Comparison of ENCODE assay signal across 17 mouse cellular contexts in genomic region chr11:85737227-85737626, GRCm38 (mm10).
DNase-seq lines count a peak whose midpoint lies in the region; ATAC-seq and TF ChIP-seq lines count a peak whose summit lies in the region.
"Had no signal": no experiment of that assay in that cellular context is flagged by ENCODE, and none has a peak within 500 bp of the region (broad histone marks: within the 10 kb centered on the region; RNA-seq: fewer than 3 reads in every experiment).

No protein-coding gene starts in this region.

- no peak overlapping the region for H3K4me2 ChIP-seq in intestine, embryonic 14.5 days (ENCODE audit: low read length)
- no peak overlapping the region for H3K4me2 ChIP-seq in intestine, postnatal 0 days (replicated peaks; ENCODE audit: low read depth)
- no peak overlapping the region for H3K4me2 ChIP-seq in lung, postnatal 0 days (replicated peaks; ENCODE audit: low read depth, low read length)
- H3K4me2 ChIP-seq in intestine, embryonic 16.5 days (ENCODE audit: low read depth, low read length): no peak overlapping the region
- H3K4me2 ChIP-seq: forebrain, embryonic 13.5 days; hindbrain, embryonic 15.5 days; liver, embryonic 13.5 days had no signal

- peak overlapping the region; percentile 44 for H3K27ac ChIP-seq in intestine, embryonic 14.5 days (ENCODE audit: low read depth)
- H3K27ac ChIP-seq in intestine, postnatal 0 days (ENCODE audit: low read depth, low read length): no peak overlapping the region
- H3K27ac ChIP-seq in lung, postnatal 0 days (ENCODE audit: low read length): peak overlapping the region; percentile 81
- H3K27ac ChIP-seq in intestine, embryonic 16.5 days (ENCODE audit: low read length): no peak overlapping the region
- H3K27ac ChIP-seq: forebrain, embryonic 13.5 days; hindbrain, embryonic 15.5 days; liver, embryonic 13.5 days had no signal

- H3K27me3 ChIP-seq in intestine, embryonic 14.5 days (replicated peaks; ENCODE audit: control insufficient read depth, insufficient read depth, low read length): no peaks in the 10 kb centered on the region
- no peaks in the 10 kb centered on the region for H3K27me3 ChIP-seq in intestine, postnatal 0 days (replicated peaks; ENCODE audit: control insufficient read depth, insufficient read depth, low read length)
- H3K27me3 ChIP-seq in lung, postnatal 0 days (replicated peaks; ENCODE audit: insufficient read depth, low read length): no peaks in the 10 kb centered on the region
- H3K27me3 ChIP-seq in intestine, embryonic 16.5 days (replicated peaks; ENCODE audit: control insufficient read depth, insufficient read depth, low read length): 0 out of 2 replicates have a peak, but pooled peaks cover 3% of the 10 kb centered on the region
- H3K27me3 ChIP-seq: hindbrain, embryonic 15.5 days had no signal

- H3K9ac ChIP-seq in intestine, embryonic 14.5 days (ENCODE audit: low read length): no peak overlapping the region
- no peak overlapping the region for H3K9ac ChIP-seq in intestine, postnatal 0 days (ENCODE audit: low read depth, low read length)
- H3K9ac ChIP-seq in lung, postnatal 0 days (replicated peaks; ENCODE audit: low read depth): no peak overlapping the region
- H3K9ac ChIP-seq in intestine, embryonic 16.5 days (ENCODE audit: low read depth, low read length): no peak overlapping the region
- H3K9ac ChIP-seq: forebrain, embryonic 13.5 days; hindbrain, embryonic 15.5 days; liver, embryonic 13.5 days had no signal

- H3K4me1 ChIP-seq in intestine, embryonic 14.5 days (replicated peaks; ENCODE audit: control insufficient read depth, insufficient read depth, low read length): peaks cover 29% of the 10 kb centered on the region
- H3K4me1 ChIP-seq in intestine, postnatal 0 days (replicated peaks; ENCODE audit: control insufficient read depth, insufficient read depth, low read length): no peaks in the 10 kb centered on the region
- H3K4me1 ChIP-seq in lung, postnatal 0 days (ENCODE audit: insufficient read depth, low read depth, low read length): peaks cover 3% of the 10 kb centered on the region; the same call in 1 of the 2 replicates
- peaks cover 18% of the 10 kb centered on the region for H3K4me1 ChIP-seq in intestine, embryonic 16.5 days (ENCODE audit: control insufficient read depth, insufficient read depth, low read length)

- no peaks in the 10 kb centered on the region for H3K9me3 ChIP-seq in intestine, embryonic 14.5 days (ENCODE audit: control insufficient read depth, low read length)
- H3K9me3 ChIP-seq in intestine, postnatal 0 days (ENCODE audit: control insufficient read depth): no peaks in the 10 kb centered on the region
- no peaks in the 10 kb centered on the region for H3K9me3 ChIP-seq in lung, postnatal 0 days (ENCODE audit: low read length)
- H3K9me3 ChIP-seq in intestine, embryonic 16.5 days (ENCODE audit: control insufficient read depth, low read length): no peaks in the 10 kb centered on the region
- H3K9me3 ChIP-seq: forebrain, embryonic 13.5 days; hindbrain, embryonic 15.5 days; liver, embryonic 13.5 days had no signal

- DNase-seq in intestine, embryonic 14.5 days (ENCODE audit: low spot score): no peak
- DNase-seq in lung, postnatal 0 days (ENCODE audit: low spot score): no peak
- no peak for DNase-seq in lung, postnatal 14 days
- DNase-seq in yolk sac, embryonic 10.5 days (ENCODE audit: low spot score): peak; percentile 28
- no peak for DNase-seq in urinary bladder, adult 18-20 months (ENCODE audit: low spot score in 2 of 2)
- DNase-seq: cerebellum, postnatal 14 days; gastrocnemius, postnatal 14 days; heart, postnatal 14 days; kidney, postnatal 36 days; liver, embryonic 13.5 days; right cerebral cortex, postnatal 14 days had no signal

- TF ChIP-seq EP300 in lung, postnatal 0 days (IDR thresholded peaks at IDR 0.05): no peak

- ATAC-seq in intestine, embryonic 14.5 days (replicated peaks; ENCODE audit: low FRiP score, low TSS enrichment, low read depth): peak; percentile 83
- ATAC-seq in intestine, postnatal 0 days: no peak
- no peak for ATAC-seq in lung, postnatal 0 days
- peak; percentile 69; the same call in 1 of the 2 replicates for ATAC-seq in intestine, embryonic 16.5 days
- ATAC-seq in erythroid progenitor cell, adult 5-6 weeks (replicated peaks; ENCODE audit: low FRiP score, poor library complexity, severe bottlenecking): no peak
- ATAC-seq: forebrain, embryonic 13.5 days; midbrain, embryonic 16.5 days had no signal

- WGBS in intestine, embryonic 14.5 days: 16% methylated on average over 9 of the region's 9 CpGs
- 53% methylated on average over 9 of the region's 9 CpGs for WGBS in intestine, postnatal 0 days
- 38% methylated on average over 9 of the region's 9 CpGs for WGBS in lung, postnatal 0 days
- 44% methylated on average over 9 of the region's 9 CpGs for WGBS in intestine, embryonic 16.5 days

- H3K4me3 ChIP-seq in intestine, embryonic 14.5 days (ENCODE audit: low read depth, low read length): no peak overlapping the region
- H3K4me3 ChIP-seq in intestine, postnatal 0 days (ENCODE audit: low read depth, low read length): no peak overlapping the region
- no peak overlapping the region for H3K4me3 ChIP-seq in lung, postnatal 0 days (ENCODE audit: low read depth, low read length)
- H3K4me3 ChIP-seq in intestine, embryonic 16.5 days (ENCODE audit: low read length): no peak overlapping the region
- H3K4me3 ChIP-seq: forebrain, embryonic 13.5 days; hindbrain, embryonic 15.5 days; liver, embryonic 13.5 days had no signal

- H3K36me3 ChIP-seq in intestine, embryonic 14.5 days (ENCODE audit: control insufficient read depth, insufficient read depth, low read length): no peaks in the 10 kb centered on the region
- no peaks in the 10 kb centered on the region for H3K36me3 ChIP-seq in intestine, postnatal 0 days (ENCODE audit: control insufficient read depth, insufficient read depth)
- no peaks in the 10 kb centered on the region for H3K36me3 ChIP-seq in lung, postnatal 0 days (ENCODE audit: insufficient read depth, low read length)
- no peaks in the 10 kb centered on the region for H3K36me3 ChIP-seq in intestine, embryonic 16.5 days (ENCODE audit: control insufficient read depth, insufficient read depth, low read length)
- H3K36me3 ChIP-seq: hindbrain, embryonic 15.5 days; liver, embryonic 13.5 days had no signal

- TF ChIP-seq CTCF in intestine, postnatal 0 days (IDR thresholded peaks at IDR 0.05; ENCODE audit: low read depth): no peak
- TF ChIP-seq CTCF in lung, postnatal 0 days (IDR thresholded peaks at IDR 0.05): no peak

Comparison
In these comparisons a context has a peak if more than half of its experiments do, and no peak if none do; other contexts are left out.
1. ATAC-seq: peak in intestine, embryonic 14.5 days (single experiment) and intestine, embryonic 16.5 days (single experiment); none in intestine, postnatal 0 days (single experiment), lung, postnatal 0 days (single experiment) and erythroid progenitor cell, adult 5-6 weeks (single experiment).
2. H3K27ac ChIP-seq: peak in intestine, embryonic 14.5 days (single experiment) and lung, postnatal 0 days (single experiment); none in intestine, postnatal 0 days (single experiment) and intestine, embryonic 16.5 days (single experiment).